Mouse (Mus musculus) spleen, adult 2 months (tissue): ENCODE measurements around the gene Olfr1287. TPM values are rescaled to one million over a fixed set of nuclear protein-coding genes. Genes with fewer than 3 reads are reported as not detected.

ENCODE experiments used
- DNase-seq, 2 experiments: peaks; one replicate each; pipeline versions ENCODE4 v3.0.0 to v3.0.0-alpha.2; 2012 to 2021; ENCODE audit warnings: low spot score in 2 of 2, low read depth in 1 of 2
- H3K27ac ChIP-seq: fragments of 200-500 bp; 2 replicates; pipeline ENCODE4 v1.5.1; 2012; ENCODE audit warnings: low read length, inconsistent platforms; ENCODE audit not compliant: insufficient read depth
- H3K27me3 ChIP-seq: fragments of 200-500 bp; 2 replicates; pipeline ENCODE4 v1.6.1; 2012; ENCODE audit warnings: mild to moderate bottlenecking, moderate library complexity, low read length, inconsistent platforms; ENCODE audit not compliant: control insufficient read depth, insufficient read depth
- H3K36me3 ChIP-seq: fragments of 200-500 bp; 2 replicates; pipeline ENCODE4 v1.6.1; 2012; ENCODE audit warnings: mild to moderate bottlenecking, low read length, inconsistent platforms; ENCODE audit not compliant: control insufficient read depth, insufficient read depth
- H3K4me1 ChIP-seq: fragments of 200-500 bp; 2 replicates; pipeline ENCODE4 v1.6.1; 2011; ENCODE audit warnings: inconsistent platforms; ENCODE audit not compliant: control insufficient read depth, insufficient read depth, insufficient read length
- H3K4me3 ChIP-seq: fragments of 200-500 bp; 2 replicates; pipeline ENCODE4 v1.5.1; 2011; ENCODE audit warnings: mild to moderate bottlenecking, inconsistent platforms; ENCODE audit not compliant: insufficient read depth, insufficient read length; ENCODE audit errors: extremely low read depth
- CTCF ChIP-seq: fragments of 200-500 bp; IDR thresholded peaks from 2 replicates; pipeline ENCODE4 v1.5.1; 2011; ENCODE audit warnings: mild to moderate bottlenecking, inconsistent platforms; ENCODE audit not compliant: insufficient read depth, insufficient read length, insufficient replicate concordance; ENCODE audit errors: extremely low read depth
- POLR2A ChIP-seq: fragments of 200-500 bp; IDR thresholded peaks from 2 replicates; pipeline ENCODE4 v1.6.1; 2011; ENCODE audit warnings: low read depth, low read length, inconsistent platforms
- WGBS: fragments of 180-500 bp; shearing (Covaris S2); methylation state at CpG from one replicate; pipeline ENCODE4 v1.1.7; 2018; 5-methylcytosine and 5-hydroxymethylcytosine counted together
- polyA plus RNA-seq: library from polyadenylated mRNA; depleted of rRNA; stranded (reverse); fragments of >200 nt; gene quantifications from 2 replicates; pipeline ENCODE4 v1.2.3, GENCODE M21; 2012; rRNA removed

Olfr1287 gene
- polyA plus RNA-seq = not detected in 2 replicates

DNA sequence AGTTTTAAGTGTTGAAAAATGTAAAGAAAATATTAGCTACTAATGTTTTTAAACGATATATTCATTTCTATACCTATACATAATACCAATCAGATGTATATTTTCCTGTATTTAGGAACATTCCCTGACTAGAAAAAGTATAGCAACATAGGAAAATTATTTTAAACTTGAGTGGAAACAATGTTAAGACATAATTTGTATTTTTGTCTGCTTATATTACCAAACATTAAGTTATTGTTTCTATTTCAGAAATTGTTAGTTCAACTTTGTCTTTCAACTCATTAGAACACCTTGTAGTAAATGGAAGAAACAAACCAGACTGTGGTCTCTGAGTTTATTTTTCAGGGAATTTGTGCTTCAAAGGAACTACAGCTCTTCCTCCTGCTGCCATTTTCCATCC is at the start of gene Olfr1287:
Gene Olfr1287, plus strand, starts transcription at position 301 of the 400 bp plus-strand sequence.
- no peaks in the 10 kb centered on the region for H3K4me1 ChIP-seq
- WGBS = 60% methylated on average over 1 of the region's 1 CpGs
- DNase-seq = no peak
- H3K36me3 ChIP-seq = no peaks in the 10 kb centered on the region
- no peak within 1 kb of the TSS for H3K27ac ChIP-seq
- no peak within 1 kb of the TSS for H3K4me3 ChIP-seq
- TF ChIP-seq POLR2A = no peak
- TF ChIP-seq CTCF = no peak
- no peaks in the 10 kb centered on the region for H3K27me3 ChIP-seq

DNA sequence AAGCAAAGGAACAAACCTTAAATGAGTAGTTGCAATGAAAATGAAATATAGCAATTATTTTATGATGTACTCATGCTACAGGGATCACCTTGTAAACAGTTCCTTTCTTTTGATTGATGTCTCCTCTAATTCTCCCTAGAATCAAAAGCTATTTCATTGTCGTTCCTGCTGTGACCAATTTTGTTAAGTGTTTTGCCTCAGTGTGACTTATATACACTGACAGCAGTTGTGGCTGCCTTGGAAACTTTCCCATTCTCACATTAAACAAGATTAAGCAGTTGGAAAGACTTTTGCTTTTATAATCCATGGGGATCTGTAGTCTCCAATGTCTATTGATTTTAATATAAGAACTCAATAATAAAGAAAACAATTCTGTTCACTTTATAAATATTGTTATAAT is 26.0 kb upstream of the Olfr1287 start, which contains the start of gene Olfr1286:
Gene Olfr1286, minus strand, starts transcription at position 185 of the 400 bp plus-strand sequence.
- DNase-seq = no peak
- Histone ChIP-seq H3K27me3 (no peaks in the 10 kb centered on the region), H3K4me3 (no peak within 1 kb of the TSS), H3K4me1 (no peaks in the 10 kb centered on the region), H3K36me3 (no peaks in the 10 kb centered on the region), H3K27ac (no peak within 1 kb of the TSS)
- TF ChIP-seq POLR2A = no peak
- no peak for TF ChIP-seq CTCF
- WGBS = 78% methylated on average over 1 of the region's 1 CpGs

DNA sequence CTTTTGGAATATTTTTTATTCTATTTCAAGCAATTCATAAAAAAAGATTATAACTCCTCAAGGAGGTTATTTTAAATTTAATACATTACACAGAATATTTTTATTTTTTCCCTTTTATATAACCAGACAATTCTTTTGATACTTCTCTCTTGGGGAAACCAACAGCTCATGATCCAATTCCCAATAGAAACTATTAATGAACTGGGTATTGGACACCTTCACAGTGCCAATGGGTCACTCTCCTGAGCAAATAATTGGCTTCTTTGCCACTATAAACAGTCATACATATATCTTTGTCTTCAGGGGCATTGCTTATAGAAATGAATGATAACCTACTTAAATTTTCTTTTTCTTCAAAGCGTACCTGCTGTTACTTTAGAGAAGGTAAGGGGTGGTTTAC is 24.9 kb downstream of the Olfr1287 start, which contains the start of gene Olfr1288:
Gene Olfr1288, plus strand, starts transcription at position 301 of the 400 bp plus-strand sequence.
- Histone ChIP-seq H3K4me3 (no peak within 1 kb of the TSS; the same call in 1 of the 2 replicates), H3K27me3 (no peaks in the 10 kb centered on the region), H3K27ac (no peak within 1 kb of the TSS), H3K36me3 (no peaks in the 10 kb centered on the region), H3K4me1 (no peaks in the 10 kb centered on the region)
- TF ChIP-seq POLR2A = no peak
- TF ChIP-seq CTCF = no peak
- whole genome bisulfite sequencing = 85% methylated on average over 1 of the region's 1 CpGs
- no peak for DNase-seq

DNA sequence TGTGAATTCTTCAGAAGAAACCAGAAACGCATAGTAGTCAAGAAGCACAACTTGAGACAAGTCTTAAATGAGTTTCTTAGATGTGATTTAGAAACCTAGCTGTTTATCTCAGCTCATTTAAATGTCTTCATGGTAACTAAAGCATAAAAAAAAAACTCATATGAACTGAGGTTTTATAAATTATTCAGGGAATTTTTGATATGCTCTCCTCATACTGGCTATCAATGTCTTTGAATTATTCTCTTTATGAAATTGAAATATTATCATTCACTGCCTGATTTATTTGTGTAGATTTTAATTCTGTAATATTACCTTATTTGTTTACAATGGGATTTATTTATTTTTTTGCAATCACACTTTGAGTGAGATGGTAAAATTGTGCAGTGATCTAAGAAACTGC is 31.6 kb downstream of the Olfr1287 start, which contains the start of gene Olfr1289:
Gene Olfr1289, plus strand, starts transcription at position 301 of the 400 bp plus-strand sequence.
- Histone ChIP-seq H3K4me1 (no peaks in the 10 kb centered on the region), H3K4me3 (no peak within 1 kb of the TSS), H3K36me3 (no peaks in the 10 kb centered on the region), H3K27ac (no peak within 1 kb of the TSS), H3K27me3 (no peaks in the 10 kb centered on the region)
- no peak for TF ChIP-seq CTCF
- no peak for TF ChIP-seq POLR2A
- DNase-seq = no peak
- 80% methylated on average over 1 of the region's 1 CpGs for WGBS

DNA sequence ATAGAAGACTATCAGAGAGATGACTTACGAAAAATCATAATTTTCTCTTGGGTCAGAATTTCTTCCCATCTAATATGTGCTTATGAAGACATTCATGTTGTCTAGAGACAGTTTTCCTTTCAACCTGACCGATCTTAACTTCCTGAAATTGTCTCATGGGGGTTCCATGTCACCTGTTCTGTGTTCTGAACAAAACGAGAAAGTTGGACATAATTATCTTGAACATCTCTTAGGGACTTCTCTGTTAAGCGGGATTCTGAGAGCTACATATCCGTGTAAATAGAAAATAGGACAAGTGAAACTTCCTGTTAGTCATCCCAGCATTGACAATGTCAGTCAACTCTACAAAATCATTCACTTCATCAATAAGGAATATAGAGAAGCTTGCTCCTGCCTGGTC is 44.8 kb downstream of the Olfr1287 start, which contains the start of gene Olfr1290:
Gene Olfr1290, minus strand, starts transcription at position 101 of the 400 bp plus-strand sequence.
- no peaks in the 10 kb centered on the region for H3K36me3 ChIP-seq
- TF ChIP-seq CTCF (no peak), POLR2A (no peak)
- H3K27ac ChIP-seq = no peak within 1 kb of the TSS
- DNase-seq = no peak
- H3K27me3 ChIP-seq = no peaks in the 10 kb centered on the region
- H3K4me3 ChIP-seq = no peak within 1 kb of the TSS
- no peaks in the 10 kb centered on the region for H3K4me1 ChIP-seq
- 73% methylated on average over 5 of the region's 5 CpGs for WGBS

DNA sequence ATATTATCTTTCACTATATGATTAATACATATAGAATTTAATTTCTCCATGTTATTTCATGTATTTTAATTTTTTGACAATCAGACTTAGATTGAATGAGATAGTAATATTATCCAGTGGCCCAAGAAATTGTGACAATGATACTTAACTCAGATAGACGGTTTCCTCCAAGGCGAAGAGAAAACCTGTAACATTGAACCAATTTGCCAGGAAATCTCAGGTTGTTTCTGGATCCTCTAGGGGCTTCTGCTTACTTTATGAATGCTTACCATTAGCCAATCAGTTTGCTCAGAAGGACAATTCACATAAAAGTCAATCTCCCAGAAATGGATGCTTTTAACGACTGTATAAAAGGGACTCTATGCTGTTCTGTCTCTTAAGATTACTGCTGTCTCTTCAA is 47.9 kb downstream of the Olfr1287 start, which contains the start of gene Olfr1291-ps1:
Gene Olfr1291-ps1, plus strand, starts transcription at position 301 of the 400 bp plus-strand sequence.
- TF ChIP-seq CTCF (no peak), POLR2A (no peak)
- 91% methylated on average over 3 of the region's 3 CpGs for WGBS
- no peaks in the 10 kb centered on the region for H3K36me3 ChIP-seq
- no peak within 1 kb of the TSS for H3K27ac ChIP-seq
- H3K27me3 ChIP-seq = no peaks in the 10 kb centered on the region
- no peak within 1 kb of the TSS for H3K4me3 ChIP-seq
- H3K4me1 ChIP-seq = no peaks in the 10 kb centered on the region
- DNase-seq = no peak

Other genes with a start within 250 kb of the Olfr1287 start
- gene 4930430A15Rik, start 219.5 kb upstream of the Olfr1287 start, polyA plus RNA-seq = not detected in 2 replicates
- gene Olfr1275, start 213.9 kb upstream of the Olfr1287 start, polyA plus RNA-seq = not detected in 2 replicates
- not detected in 2 replicates for gene Olfr1276, start 194.6 kb upstream of the Olfr1287 start, polyA plus RNA-seq
- gene Olfr1277, start 175.0 kb upstream of the Olfr1287 start, polyA plus RNA-seq = not detected in 2 replicates
- gene Olfr1278, start 159.0 kb upstream of the Olfr1287 start, polyA plus RNA-seq = not detected in 2 replicates
- gene Olfr1279, start 148.5 kb upstream of the Olfr1287 start, polyA plus RNA-seq = not detected in 2 replicates
- not detected in 2 replicates for gene Olfr1280, start 135.1 kb upstream of the Olfr1287 start, polyA plus RNA-seq
- gene Olfr1281, start 122.6 kb upstream of the Olfr1287 start, polyA plus RNA-seq = not detected in 2 replicates
- not detected in 2 replicates for gene Olfr1282, start 113.1 kb upstream of the Olfr1287 start, polyA plus RNA-seq
- not detected in 2 replicates for gene Olfr1283, start 82.4 kb upstream of the Olfr1287 start, polyA plus RNA-seq
- not detected in 2 replicates for gene Olfr1284, start 73.6 kb upstream of the Olfr1287 start, polyA plus RNA-seq
- gene Olfr1286, start 26.0 kb upstream of the Olfr1287 start, polyA plus RNA-seq = not detected in 2 replicates
- not detected in 2 replicates for gene Olfr1288, start 25.0 kb downstream of the Olfr1287 start, polyA plus RNA-seq
- not detected in 2 replicates for gene Olfr1289, start 31.7 kb downstream of the Olfr1287 start, polyA plus RNA-seq
- gene Olfr1290, start 44.7 kb downstream of the Olfr1287 start, polyA plus RNA-seq = not detected in 2 replicates
- not detected in 2 replicates for gene Olfr1291-ps1, start 48.0 kb downstream of the Olfr1287 start, polyA plus RNA-seq
- gene Olfr1293-ps, start 76.1 kb downstream of the Olfr1287 start, polyA plus RNA-seq = not detected in 2 replicates
- gene Olfr1294, start 91.1 kb downstream of the Olfr1287 start, polyA plus RNA-seq = not detected in 2 replicates
- gene Olfr1295, start 120.5 kb downstream of the Olfr1287 start, polyA plus RNA-seq = not detected in 2 replicates
- not detected in 2 replicates for gene Olfr1297, start 177.4 kb downstream of the Olfr1287 start, polyA plus RNA-seq
- not detected in 2 replicates for gene Olfr1298, start 200.1 kb downstream of the Olfr1287 start, polyA plus RNA-seq
- gene Olfr1299, start 212.3 kb downstream of the Olfr1287 start, polyA plus RNA-seq = not detected in 2 replicates